Mouse (Mus musculus): ENCODE results near the gene Stam.

- TF ChIP-seq CTCF (IDR thresholded peaks at IDR 0.05; ENCODE audit: low read depth, low read length) (no peak), POLR2A (IDR thresholded peaks at IDR 0.05; ENCODE audit: borderline replicate concordance, low read depth, low read length) (no peak)
These were observed 30.2 kb upstream of the Stam start for GRCm38 (mm10) chr2:14043577-14044170.
